Mouse (Mus musculus) forelimb bud, embryonic 11.5 days (tissue): Measurements from ENCODE around the gene Trim67.

Experiments used
- DNase-seq: peaks from one replicate; pipeline ENCODE4 v3.0.0-alpha.2; 2012; ENCODE audit warnings: low read depth, low spot score

Gene Trim67

GRCm38 (mm10) chr8:124792708-124793107, at the start of gene Trim67:
Gene Trim67, plus strand, starts transcription at chr8:124793092.
- peak; percentile 68 for DNase-seq

- no peak for DNase-seq
These were observed 46.2 kb upstream of the Trim67 start for GRCm38 (mm10) chr8:124746661-124747060.

GRCm38 (mm10) chr8:124751191-124751590, 41.7 kb upstream of the Trim67 start:
- DNase-seq = no peak

GRCm38 (mm10) chr8:124751709-124752173, 41.2 kb upstream of the Trim67 start, which contains the start of gene Fam89a:
Gene Fam89a, minus strand, starts transcription at chr8:124751832.
- DNase-seq = peak; percentile 30

- DNase-seq = no peak
These were observed 40.5 kb upstream of the Trim67 start for GRCm38 (mm10) chr8:124752325-124752862.

- DNase-seq = no peak
These were observed 38.6 kb upstream of the Trim67 start for GRCm38 (mm10) chr8:124754101-124754791.

GRCm38 (mm10) chr8:124754792-124755190, 38.1 kb upstream of the Trim67 start:
- no peak for DNase-seq

- no peak for DNase-seq
These were observed 37.4 kb upstream of the Trim67 start for GRCm38 (mm10) chr8:124755481-124755880.

GRCm38 (mm10) chr8:124756153-124756552, 36.7 kb upstream of the Trim67 start:
- no peak for DNase-seq

- DNase-seq = no peak
These were observed 36.3 kb upstream of the Trim67 start for GRCm38 (mm10) chr8:124756601-124757000.

- DNase-seq = no peak
These were observed 34.3 kb upstream of the Trim67 start for GRCm38 (mm10) chr8:124758544-124758943.

GRCm38 (mm10) chr8:124763061-124763460, 29.8 kb upstream of the Trim67 start:
- DNase-seq = no peak

GRCm38 (mm10) chr8:124772389-124772788, 20.5 kb upstream of the Trim67 start:
- no peak for DNase-seq

- peak; percentile 68 for DNase-seq
These were observed 17.2 kb upstream of the Trim67 start for GRCm38 (mm10) chr8:124775695-124776094.

- no peak for DNase-seq
These were observed 12.7 kb upstream of the Trim67 start for GRCm38 (mm10) chr8:124780236-124780635.

- no peak for DNase-seq
These were observed 10.5 kb upstream of the Trim67 start for GRCm38 (mm10) chr8:124782431-124782830.

- DNase-seq = no peak
These were observed 9.7 kb upstream of the Trim67 start for GRCm38 (mm10) chr8:124783228-124783627.

GRCm38 (mm10) chr8:124784613-124785012, 8.3 kb upstream of the Trim67 start:
- DNase-seq = no peak

- DNase-seq = no peak
These were observed 2.2 kb upstream of the Trim67 start for GRCm38 (mm10) chr8:124790676-124791075.

- no peak for DNase-seq
These were observed 1.1 kb upstream of the Trim67 start for GRCm38 (mm10) chr8:124791751-124792150.

- DNase-seq = no peak
These were observed 706 bp upstream of the Trim67 start for GRCm38 (mm10) chr8:124792186-124792585.

- peak; percentile 79 for DNase-seq
These were observed 320 bp downstream of the Trim67 start for GRCm38 (mm10) chr8:124793172-124793651.
